Mouse (Mus musculus) frontal cortex, postnatal 14 days (tissue): ENCODE results near the gene Pde3a.
"Not testable (repeated sequence)": the region's sequence is repeated elsewhere in the genome, so short reads cannot be mapped to it uniquely, and the experiment has no call there.

Experiments used
- DNase-seq, 2 experiments: peaks; one replicate each; pipeline ENCODE4 v3.0.0; 2022; ENCODE audit warnings: low spot score in 2 of 2

Pde3a gene

GRCm38 (mm10) chr6:141327134-141327533 is 78.1 kb downstream of the Pde3a start:
- not testable (repeated sequence) for DNase-seq

- no peak for DNase-seq
These were observed 79.0 kb downstream of the Pde3a start for GRCm38 (mm10) chr6:141328071-141328470.

GRCm38 (mm10) chr6:141331464-141331863 is 82.4 kb downstream of the Pde3a start:
- no peak for DNase-seq

- no peak for DNase-seq
These were observed 83.6 kb downstream of the Pde3a start for GRCm38 (mm10) chr6:141332613-141333165.

- DNase-seq = no peak
These were observed 84.2 kb downstream of the Pde3a start for GRCm38 (mm10) chr6:141333245-141333644.

GRCm38 (mm10) chr6:141335878-141336277 is 86.8 kb downstream of the Pde3a start:
- no peak for DNase-seq

GRCm38 (mm10) chr6:141336438-141336837 is 87.4 kb downstream of the Pde3a start:
- no peak for DNase-seq

- DNase-seq = no peak
These were observed 88.6 kb downstream of the Pde3a start for GRCm38 (mm10) chr6:141337673-141338072.

- DNase-seq = no peak
These were observed 92.3 kb downstream of the Pde3a start for GRCm38 (mm10) chr6:141341385-141341784.

- no peak for DNase-seq
These were observed 98.8 kb downstream of the Pde3a start for GRCm38 (mm10) chr6:141347870-141348269.

GRCm38 (mm10) chr6:141348542-141348941 is 99.5 kb downstream of the Pde3a start:
- no peak for DNase-seq

GRCm38 (mm10) chr6:141350261-141350660 is 101.2 kb downstream of the Pde3a start:
- DNase-seq = no peak

GRCm38 (mm10) chr6:141352277-141352676 is 103.2 kb downstream of the Pde3a start:
- DNase-seq = no peak

GRCm38 (mm10) chr6:141363664-141364063 is 114.6 kb downstream of the Pde3a start:
- no peak for DNase-seq

GRCm38 (mm10) chr6:141367037-141367436 is 118.0 kb downstream of the Pde3a start:
- no peak for DNase-seq

GRCm38 (mm10) chr6:141372697-141373096 is 123.6 kb downstream of the Pde3a start:
- DNase-seq = no peak

- DNase-seq = no peak
These were observed 125.5 kb downstream of the Pde3a start for GRCm38 (mm10) chr6:141374469-141375057.

GRCm38 (mm10) chr6:141375155-141375554 is 126.1 kb downstream of the Pde3a start:
- DNase-seq = no peak

GRCm38 (mm10) chr6:141380927-141381326 is 131.9 kb downstream of the Pde3a start:
- DNase-seq = no peak

- DNase-seq = no peak
These were observed 132.4 kb downstream of the Pde3a start for GRCm38 (mm10) chr6:141381473-141381872.

- DNase-seq = no peak
These were observed 132.9 kb downstream of the Pde3a start for GRCm38 (mm10) chr6:141381881-141382370.

GRCm38 (mm10) chr6:141388104-141388503 is 139.0 kb downstream of the Pde3a start:
- no peak for DNase-seq

- no peak for DNase-seq
These were observed 146.9 kb downstream of the Pde3a start for GRCm38 (mm10) chr6:141395926-141396325.

- no peak for DNase-seq
These were observed 150.3 kb downstream of the Pde3a start for GRCm38 (mm10) chr6:141399411-141399810.
